Mouse (Mus musculus) ZHBTc4 (cell line): ENCODE measurements around the gene Slc25a44.

Experiments
- DNase-seq: peaks from one replicate; pipeline ENCODE4 v3.0.0-alpha.2; 2011; ENCODE audit warnings: low read depth, low spot score

The Slc25a44 gene

DNA sequence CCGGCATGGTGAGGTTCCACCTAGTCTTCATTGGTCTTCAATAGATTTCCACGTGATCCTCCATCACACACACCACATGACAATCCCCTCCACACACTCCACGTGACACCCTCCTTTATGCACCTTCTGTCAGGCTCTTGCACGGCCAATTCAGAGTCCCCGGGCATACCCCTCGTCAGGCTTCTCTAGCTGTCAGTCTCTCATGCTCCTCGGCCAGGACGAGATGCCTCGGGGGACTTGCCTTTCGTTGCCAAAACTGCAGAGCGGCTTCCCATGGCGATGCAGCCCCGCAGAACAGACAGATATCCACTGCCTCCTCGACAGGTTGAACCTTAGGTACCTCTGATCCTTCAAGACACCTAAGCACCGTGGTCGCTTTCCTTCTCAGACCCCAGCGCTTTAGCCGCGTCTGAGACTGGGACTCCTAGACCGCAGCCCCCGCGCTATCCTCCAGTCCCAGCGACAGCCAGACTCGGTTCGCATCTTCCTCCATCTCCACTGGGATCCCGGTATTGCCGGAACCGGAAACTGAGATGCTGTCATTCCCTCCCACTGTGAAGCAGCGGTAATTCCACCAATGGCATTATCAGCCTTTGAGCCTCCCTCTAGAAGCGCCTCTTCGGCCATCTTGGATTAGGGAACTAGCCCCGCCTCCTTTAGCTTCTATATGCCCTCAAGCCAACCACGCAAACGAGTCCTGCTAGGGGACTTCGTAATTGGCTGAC lies at the start of gene Slc25a44:
Gene Slc25a44, minus strand, starts transcription at position 535 of the 725 bp plus-strand sequence.
- DNase-seq: peak; percentile 99

DNA sequence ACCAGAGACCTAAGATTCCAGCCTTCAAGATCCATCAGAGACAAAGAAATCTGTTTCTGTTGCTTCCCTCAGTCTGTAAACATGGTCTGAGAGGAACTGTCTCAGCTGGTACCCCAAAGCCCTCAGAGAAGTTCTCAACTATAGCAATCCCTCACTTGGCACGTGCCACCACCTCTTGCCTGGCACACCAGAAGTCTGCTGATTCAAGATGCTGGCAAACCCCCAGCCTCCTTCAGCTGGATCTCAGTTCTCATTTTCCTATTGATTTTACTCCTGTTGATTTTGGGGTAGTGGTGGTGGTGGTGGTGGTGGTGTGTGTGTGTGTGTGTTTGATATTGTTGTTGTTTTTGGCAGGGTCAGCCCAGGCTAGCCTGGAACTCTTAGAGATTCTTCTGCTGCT lies 48.6 kb upstream of the Slc25a44 start:
- no peak for DNase-seq

DNA sequence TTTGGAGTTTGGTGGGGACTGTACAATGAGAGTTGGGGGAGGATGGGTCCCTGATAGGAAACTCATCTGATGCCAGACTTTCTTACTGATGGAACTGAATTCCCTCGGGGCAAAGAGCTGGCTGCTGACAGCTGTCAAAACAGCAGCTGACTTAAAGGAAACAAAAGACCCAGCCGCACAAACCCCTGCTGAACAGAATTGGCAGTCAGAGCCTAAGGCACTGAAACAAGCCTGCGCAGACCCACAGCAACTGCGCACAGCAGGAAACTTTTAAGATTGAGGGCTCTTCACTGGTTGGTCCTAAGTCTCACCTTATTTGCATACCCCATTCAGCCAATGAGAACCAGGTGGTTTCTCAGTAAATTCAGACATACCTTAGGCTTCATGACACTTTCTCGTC lies 48.1 kb upstream of the Slc25a44 start:
- peak; percentile 87 for DNase-seq

DNA sequence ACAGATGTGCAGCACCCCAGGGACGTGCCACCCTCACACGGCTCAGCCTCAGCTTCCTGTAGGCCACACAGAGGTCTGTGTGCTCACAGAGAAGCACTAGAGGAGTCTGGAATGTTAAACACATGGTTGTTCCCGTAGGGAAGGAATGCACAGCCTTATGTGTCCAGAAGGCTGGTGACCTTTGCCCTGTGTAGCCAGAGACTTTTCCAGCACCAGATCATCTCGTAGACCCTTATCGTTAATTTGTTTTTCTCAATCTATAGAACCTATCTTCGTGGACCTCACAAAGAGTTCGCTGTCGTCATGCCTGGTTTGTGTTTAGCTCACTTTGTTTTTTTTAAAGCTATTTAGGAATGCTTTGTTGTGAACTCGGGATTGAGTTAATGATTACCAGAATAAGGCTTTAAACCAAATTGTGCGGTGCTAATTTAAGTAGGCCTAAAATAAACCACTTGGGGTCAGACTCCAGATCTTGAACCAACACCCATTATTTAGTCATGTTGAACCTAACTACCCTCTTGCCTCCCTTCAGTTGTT lies 46.1 kb upstream of the Slc25a44 start:
- DNase-seq: no peak

DNA sequence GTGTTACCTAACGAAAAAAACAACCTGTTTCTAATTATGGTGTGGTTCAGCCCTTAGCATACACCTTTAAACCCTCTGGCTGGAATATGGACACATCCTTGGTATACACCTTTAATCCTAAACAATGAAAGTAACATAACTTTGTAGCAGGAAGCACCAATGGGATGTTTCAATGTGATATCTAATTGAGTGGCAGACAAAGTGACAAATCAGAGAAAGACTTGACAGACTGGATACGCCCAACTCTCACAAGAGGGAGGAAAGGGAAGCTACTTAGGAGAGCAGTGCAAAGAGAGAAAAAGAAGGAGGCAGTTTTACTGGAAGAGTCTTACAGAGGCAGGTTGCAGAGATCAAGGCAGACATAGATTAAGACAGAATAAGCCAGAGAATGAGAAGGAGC lies 44.5 kb upstream of the Slc25a44 start:
- DNase-seq: peak; percentile 51

DNA sequence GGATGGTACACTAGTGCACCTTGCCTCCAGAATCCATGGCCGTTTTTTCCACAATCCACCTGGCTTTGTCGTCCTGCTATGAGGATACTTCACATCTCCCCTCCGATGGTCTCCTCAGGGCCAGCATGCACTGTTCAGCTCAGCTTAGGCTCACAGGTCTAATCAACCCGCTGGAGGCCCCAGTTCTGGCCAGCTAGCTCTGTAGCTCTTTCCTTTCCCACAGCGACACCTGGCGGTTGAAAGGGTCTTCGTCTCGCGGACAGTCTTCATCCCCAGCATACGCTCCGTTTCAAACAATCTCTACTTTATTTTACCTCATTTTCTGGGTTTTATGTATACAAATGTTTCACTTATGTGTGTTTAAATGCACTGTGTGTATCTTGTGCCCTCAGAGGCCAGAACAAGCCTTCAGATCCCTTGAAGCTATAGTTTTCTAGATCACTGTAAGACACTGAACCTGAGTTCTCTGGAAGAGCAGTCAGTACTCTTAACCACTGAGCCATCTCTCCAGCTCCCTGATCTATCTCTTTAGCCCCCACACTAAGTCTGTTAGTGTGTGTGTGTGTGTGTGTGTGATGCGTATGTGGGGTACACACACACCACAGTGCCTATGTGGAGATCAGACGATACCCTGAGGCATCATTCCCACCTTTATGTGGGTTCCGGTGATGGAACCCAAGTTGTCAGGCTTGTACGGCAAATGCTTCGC lies 42.3 kb upstream of the Slc25a44 start:
- peak; percentile 87 for DNase-seq

DNA sequence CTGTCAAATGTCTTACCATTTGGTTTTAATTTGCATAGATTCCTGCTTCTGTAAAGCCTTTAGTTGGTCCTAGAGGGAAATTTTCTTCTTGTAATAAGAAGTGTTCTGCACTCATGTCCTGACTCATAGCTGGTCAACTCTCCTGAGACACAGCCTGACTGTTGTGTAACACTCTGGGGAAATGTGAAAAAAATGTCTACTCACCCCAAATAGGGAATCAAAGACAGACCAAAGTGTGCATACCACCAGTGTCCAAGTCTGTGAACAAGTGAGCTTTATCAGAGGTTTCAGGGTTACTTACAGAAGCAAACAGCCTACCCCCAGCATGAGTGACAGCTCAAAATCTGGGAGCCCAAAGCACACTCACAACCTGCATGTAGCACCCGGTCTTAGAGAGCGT lies 40.2 kb upstream of the Slc25a44 start:
- no peak for DNase-seq

DNA sequence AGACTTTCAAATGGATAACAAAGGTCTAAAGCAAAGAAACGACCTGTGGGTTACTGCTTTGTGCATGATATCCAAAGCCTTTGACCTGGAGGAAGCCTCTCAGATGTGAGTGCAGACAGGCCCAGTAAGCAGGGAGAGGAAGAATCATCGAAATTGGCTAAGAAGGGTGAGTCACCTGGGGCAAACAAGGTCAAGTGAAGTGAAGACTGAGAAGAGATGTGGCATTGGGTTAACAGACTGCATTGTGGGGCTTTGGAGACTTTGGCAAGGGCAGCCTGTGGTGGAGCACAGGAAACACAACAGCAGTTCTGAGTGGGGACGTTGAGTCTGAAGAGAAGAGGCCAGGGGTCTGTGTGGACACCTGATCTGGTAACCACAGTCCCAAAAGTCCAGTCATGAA lies 39.5 kb upstream of the Slc25a44 start:
- peak; percentile 39 for DNase-seq

DNA sequence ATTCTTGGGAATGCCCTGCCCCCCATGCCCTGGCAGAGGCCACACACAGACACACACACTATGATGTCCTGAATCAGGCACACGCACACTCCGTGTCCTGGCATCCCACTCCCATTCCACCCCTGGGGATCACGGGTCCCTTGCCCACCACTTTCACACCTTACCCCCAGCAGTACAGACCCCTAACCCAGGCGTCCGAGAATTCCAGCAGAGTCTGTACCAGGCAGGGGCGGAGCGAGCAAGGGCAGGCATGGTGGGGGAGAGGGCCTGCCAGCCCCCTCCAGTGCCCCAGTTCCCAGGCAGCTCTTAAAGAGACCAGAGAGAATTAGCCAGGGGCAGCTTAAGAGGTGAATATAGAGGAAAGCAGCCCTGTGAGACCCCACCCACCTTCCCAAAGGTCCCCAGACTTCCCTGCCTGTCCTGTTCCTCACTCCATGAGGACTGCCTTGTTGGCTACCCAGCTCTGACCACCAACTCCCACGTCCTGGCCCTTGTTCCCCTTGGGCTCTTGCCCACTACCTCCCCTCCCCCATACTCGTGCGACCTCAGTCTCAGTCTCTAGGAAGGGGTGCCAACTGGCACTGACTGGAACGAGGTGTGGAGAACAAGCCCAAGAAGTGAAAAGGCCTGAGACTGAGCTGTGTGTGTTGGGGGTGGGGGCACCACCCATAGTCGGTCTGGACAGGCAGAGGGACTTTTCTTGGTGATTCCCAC lies 36.2 kb upstream of the Slc25a44 start, which contains the start of gene Sema4a:
Gene Sema4a, minus strand, starts transcription at position 200 of the 714 bp plus-strand sequence.
- DNase-seq: no peak

DNA sequence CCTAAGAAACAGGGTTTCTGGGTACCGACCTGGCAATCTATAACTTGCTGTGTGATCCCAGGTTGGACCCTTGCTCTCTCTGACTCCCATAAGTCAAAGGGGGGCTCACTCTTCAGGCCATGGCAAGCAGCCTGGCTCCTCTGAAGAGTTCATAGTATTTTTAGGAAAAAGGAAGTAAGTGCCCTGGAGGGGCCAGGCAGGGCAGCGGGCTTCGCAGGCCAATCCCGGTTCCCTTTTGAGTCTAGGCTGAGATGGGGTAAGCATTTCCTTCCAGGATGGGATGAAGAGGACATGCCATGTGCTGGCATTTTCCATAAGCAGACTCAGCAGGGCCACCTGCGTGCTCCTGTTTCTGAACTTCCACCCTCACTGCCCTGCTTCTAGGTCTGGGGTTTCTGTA lies 35.1 kb upstream of the Slc25a44 start:
- no peak for DNase-seq

DNA sequence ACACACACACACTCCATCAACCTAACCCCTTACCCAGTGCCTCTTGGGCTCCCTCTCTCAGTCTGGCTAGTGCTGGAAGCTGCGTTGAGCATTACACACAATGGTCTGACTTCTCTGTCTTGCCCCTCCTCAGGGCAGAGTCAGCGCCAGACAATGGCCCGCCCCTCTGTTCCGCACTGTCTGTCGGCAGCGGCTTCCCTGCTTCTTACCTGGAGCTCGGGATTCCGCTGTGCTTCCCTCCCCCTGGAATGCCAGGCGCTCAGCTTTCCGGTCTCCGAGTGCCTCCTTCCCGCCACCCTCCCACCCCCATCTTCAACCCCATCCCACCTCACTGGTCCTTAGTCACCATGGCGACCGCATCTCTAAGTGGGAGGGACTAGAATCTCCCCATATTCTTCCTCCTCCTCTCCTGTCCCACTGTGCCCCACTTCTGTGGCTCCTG lies 33.9 kb upstream of the Slc25a44 start:
- DNase-seq: peak; percentile 54

DNA sequence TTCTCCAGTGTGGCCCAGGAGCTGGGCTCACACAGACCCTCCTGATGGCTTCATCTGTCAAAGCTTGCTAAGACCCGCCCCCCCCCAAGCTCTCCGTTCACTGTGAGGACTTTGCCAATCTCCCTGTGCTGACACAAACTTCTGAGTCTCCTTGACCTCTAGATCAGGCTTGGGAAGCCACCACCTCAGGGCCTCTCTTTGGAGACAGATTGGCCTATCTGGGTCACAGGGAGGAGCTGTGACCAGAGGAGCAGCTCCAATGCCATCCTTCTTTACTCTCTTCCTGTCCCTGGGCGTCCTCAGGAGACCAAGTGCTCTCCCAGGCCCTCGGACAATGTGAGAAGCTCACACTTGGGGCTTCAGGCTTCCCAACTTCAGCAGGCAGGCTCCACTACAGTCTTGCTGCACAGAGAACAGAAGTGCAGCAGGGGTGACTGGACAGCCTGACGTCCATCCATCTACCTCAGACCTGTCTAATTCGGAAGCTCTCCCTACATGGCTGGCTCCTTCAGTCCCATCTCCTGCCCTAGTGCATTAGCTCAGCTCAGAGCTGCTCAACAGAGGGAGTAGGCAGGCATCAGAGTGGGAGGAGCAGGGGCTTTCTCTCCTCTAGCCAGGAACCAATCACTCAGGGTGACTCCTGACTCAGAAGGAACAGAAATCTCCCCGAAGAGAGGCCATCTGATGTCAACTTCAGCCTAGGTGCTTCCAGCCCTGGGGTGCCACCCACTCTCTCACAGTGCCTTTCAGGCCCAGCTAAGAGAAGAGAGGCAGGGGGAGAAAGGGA lies 32.0 kb upstream of the Slc25a44 start:
- DNase-seq: no peak

DNA sequence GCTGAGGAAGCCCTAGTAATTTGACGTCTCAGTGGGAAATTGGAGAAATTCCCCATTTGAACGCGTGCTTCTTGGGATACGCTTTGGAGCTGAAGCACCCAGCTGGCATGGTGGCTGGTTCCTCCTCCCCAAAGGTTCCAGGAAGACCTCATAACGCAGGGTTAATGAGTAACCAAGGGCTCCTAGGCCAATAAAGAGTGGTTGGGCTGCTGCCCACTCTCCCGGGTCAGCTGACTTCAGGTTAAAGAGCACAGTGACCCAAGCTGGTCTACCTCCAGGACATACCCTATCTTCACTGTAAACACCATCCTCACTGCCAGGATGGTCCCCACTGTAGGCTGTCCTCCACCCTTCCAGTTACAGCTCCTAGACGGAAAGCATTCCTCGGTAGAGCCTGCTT lies 31.4 kb upstream of the Slc25a44 start:
- DNase-seq: no peak

DNA sequence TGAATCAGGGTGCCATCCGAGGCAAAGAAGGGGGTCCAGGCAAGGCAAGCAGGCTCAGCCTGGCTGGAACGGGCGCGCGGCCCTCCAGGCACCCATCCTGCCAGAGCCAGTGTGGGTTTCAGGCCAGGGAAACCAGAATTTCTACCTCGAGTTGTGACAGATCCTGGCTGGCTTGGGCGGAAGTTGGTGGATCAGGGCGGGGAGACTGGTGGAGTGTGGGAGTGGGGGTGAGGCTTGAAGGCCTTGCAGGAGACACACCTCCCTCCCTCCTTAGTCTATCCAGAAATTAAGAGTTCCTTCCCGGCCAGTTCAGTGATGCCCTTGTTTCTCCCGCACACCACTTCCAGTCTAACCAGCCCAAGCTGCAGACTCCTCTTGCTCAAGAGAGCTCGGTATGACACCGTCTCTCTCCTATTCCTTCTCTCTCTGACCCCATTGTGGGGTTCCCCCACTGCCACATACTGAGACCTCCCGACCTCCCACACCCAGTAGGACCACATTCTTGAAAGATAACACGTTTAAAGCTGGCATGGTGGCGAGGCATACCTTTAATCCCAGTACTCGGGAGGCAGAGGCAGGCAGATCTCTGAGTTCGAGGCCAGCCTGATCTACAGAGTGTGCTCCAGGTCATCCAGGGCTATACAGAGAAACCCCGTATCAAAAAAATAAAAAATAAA lies 30.8 kb upstream of the Slc25a44 start:
- peak; percentile 39 for DNase-seq

DNA sequence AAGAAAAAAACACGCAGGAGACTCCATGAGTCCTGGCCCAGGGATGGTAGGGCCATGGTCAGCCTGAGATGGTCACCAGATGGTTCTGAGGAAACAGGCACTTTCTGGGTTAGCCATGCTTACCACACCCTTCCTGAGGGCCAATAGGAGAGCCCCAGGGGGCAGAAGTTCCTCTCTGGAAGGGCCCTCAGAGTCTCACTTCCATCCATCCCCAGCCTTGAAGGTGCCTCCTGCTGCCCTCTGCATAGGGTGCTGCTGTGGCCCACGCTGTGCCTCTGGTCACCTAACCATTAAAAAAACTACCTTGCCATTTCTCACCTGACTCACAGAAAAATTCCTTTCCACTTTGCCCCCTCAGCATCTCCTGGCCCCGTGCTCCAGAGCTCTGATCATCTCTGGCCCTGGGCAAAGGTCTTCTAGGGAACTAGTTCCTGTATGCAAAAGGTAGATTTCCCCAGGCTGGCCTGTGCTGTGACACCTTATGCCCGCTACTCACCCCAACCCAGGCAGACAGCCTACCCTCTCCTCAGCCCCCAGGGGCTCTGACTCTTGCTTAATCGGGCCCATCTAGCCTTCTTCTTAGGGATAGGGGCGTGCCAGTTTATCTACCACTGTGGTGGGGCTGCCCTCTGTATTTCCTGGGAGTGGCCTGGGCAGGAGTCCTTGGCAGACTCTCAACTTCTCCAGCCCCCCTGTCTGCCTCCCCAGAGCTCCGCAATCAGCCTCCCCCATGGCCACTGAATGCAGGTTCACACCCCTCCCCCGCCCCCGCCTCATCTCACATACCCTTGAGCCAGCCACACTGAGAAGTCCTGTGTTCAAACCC lies 30.0 kb upstream of the Slc25a44 start:
- no peak for DNase-seq

DNA sequence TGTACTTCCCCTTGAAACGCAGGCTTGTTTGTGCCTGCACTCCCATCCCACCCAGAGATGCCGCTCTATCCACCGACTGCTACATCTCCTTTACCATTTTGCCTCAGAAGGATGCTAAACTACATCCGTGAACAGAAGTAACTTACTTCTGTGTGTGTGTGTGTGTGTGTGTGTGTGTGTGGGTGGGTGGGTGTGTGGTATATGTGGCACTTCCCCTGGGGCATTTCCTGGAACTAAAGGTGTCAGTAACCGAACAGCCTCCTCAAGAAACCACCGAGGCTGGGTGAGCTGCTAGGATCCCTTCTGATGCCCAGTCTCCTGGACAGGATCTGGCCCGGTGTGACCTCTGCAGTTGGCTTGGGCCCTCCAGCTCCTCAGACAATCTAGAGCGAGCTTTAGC lies 29.0 kb upstream of the Slc25a44 start:
- DNase-seq: no peak

DNA sequence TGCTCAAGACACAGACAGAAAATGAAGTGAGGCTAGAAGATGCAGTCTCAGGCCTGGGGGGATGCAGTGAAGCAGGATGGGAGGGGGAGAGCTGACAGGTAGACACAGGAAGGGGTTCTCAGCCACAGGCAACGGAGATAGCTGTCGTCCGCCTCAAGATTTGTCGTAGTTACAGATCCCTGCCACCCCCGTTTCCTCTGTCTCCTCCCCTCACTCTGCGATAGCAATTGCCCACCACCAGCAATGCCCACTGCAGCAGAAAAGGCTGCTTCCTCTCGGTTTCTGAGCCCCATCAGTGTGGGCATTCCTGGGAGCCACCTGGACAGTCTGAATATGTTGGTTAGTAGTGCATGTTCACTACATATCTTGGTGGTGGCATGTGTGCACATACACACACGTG lies 28.4 kb upstream of the Slc25a44 start:
- no peak for DNase-seq

DNA sequence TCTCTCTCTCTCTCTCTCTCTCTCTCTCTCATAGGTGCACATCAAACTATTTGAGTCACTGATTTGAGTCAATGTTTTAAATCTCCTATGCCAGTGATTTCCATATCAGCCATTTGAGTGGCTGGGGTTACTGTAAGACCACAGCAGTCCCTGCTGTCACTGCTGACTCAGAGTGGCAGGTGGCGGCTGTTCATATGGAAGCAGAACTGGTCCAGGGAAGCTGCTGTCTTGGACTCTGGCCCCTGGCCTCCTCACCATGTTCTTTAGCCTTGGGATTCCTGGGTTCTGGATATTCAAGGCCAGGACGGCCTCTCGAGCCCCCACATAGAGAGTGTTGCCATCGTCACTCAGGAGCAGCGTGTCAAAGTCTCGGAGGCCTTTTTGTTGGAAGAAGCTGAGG lies 27.8 kb upstream of the Slc25a44 start:
- no peak for DNase-seq

DNA sequence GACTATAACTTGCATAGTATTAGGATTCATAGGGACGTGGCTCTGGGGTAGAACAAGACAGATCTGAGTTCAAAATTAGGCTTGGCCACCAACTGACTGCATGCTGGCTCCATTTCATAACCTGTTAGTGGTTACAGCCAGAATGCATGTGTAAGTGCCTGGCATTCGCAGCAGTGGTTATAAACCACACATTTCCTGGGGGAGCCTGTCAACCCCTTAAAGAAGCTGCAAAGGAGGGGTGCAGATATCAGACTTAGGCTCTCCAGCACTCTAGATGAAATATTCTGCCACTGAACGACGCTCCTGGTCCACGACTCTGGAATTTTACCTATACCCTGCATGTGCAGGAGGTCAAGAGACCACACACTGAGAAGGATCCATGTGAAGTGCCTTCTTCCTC lies 27.3 kb upstream of the Slc25a44 start:
- no peak for DNase-seq
